Mouse (Mus musculus): ENCODE measurements at regions not wholly inside any gene's neighbourhood (a gene's known extent, or its start where the extent isn't known, plus 50 kb on each side); places are given as distances from the start of the nearest gene placed in this dataset.

GRCm38 (mm10) chr2:28352903-28353302 is 93.7 kb upstream of the Ppp1r26 start:
- TF ChIP-seq GATA1 (IDR thresholded peaks at IDR 0.05; ENCODE audit: low read length) (no peak), TAL1 (IDR thresholded peaks at IDR 0.05; ENCODE audit: low read length) (no peak)
